Mouse (Mus musculus) cerebellum, adult 11 months (tissue): ENCODE measurements around the gene Dapk3.
A peak's percentile ranks its signal among the peaks of the same experiment; 100 is the strongest.
"Not testable (repeated sequence)": the region's sequence is repeated elsewhere in the genome, so short reads cannot be mapped to it uniquely, and the experiment has no call there.

Experiments used
- DNase-seq: peaks from one replicate; pipeline ENCODE4 v3.0.0; 2022

The Dapk3 gene

DNA sequence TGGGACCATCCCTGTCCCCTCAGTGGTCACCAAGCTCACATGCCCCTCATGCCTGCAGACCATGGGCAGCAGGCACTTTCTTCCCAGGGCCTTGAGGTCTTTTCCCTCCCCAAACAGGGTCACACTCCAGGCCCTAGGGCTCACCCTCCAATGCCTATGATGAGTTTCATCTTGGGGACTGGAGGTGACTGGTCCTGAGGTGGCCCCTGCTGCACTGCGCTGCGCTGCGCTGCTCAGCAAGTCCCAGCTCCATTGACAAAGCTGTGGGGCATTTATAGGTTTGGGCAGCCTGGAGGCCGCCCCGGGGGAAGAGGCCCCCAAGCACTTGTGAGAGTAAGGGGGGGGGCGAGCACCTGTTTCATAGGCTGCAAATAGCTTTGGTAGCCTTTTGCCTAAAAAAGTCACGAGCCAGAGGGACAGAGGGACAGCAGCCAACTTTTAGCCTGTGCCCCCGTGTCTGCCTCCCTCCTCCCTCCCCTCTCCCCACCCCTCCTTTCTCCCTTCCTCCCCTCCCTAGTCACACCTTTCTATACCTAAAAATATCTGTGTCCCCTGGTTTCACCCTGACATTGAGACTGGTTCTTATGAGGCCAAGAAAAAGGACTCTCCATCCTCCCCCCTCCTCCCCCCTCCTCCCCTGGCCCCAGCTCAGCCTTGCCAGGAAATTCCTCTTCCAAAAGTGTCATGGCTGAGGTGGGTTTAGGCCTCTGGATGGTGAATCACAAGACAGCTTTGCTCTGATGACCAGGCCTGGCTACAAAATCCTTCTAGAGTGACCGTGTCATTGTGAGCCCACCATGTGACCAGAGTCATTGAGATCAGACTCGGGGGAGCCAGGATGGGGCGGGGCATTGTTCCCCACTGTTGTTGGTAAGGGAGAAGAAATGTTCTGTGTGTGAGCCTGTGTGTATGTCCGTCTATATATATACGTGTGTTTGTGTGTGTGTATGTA, 19.3 kb downstream of the Dapk3 start, which contains the start of gene Nmrk2:
Gene Nmrk2, minus strand, starts transcription at position 245 of the 952 bp plus-strand sequence.
- no peak for DNase-seq

- no peak for DNase-seq
Measured at GRCm38 (mm10) chr10:81202978-81203720, 20.3 kb downstream of the Dapk3 start.

GRCm38 (mm10) chr10:81204137-81204536, 21.3 kb downstream of the Dapk3 start:
- no peak for DNase-seq

DNA sequence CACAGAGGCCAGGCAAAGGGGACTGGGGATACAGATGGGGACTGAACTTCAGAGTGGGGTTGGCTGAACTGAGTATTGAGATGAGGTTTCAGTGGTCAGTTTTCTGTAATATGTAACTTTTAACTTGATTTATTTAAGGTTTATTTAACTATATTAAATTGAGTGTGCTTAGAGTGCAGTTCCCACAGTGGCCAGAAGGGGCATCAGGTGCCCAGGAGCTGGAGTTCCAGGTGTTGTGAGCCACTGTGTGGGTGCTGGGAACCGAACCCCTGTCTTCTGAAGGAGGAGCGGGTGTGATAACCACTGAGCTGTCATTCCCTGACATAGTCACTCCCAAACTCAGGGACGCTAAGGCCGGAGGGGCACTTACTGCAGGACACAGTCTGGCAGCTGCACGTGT, 27.3 kb downstream of the Dapk3 start:
- no peak for DNase-seq

DNA sequence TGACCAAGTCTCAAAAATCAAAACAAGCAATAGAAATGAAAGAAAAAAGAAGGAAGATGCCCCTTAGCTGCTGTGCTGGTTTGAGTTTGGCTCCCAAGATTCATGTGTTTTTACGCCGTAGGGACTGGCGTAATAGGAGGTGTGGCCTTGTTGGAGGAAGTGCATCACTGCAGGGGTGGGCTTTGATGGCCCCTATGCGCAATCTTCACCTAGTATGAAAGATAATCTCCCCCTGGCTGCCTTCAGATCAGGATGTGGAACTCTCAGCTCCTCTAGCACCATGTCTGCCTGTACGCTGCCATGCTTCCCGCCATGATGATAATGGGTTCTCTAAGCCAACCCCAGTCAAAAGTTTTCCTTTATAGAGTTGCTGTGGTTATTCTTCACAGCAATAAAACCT, 33.5 kb downstream of the Dapk3 start:
- no peak for DNase-seq

DNA sequence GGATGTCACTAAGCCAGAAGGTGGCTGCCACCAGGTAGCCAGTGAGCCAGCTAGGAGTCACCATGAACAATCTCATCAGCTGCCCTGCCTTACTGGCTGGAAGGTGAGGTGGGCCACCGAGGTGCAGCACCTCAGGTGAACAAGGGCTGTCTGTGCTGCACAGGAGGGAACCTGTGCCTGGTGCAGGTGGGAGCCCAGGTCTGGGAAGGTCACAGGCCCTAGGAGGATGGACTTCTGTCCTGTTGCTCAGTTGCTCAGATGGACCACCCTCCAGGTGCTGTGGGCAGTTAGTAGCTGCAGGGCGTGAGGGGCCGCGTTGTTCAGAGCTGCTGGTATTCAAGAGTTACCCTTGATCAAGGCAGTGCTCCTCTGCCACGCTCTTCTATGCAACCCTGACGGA, 34.0 kb downstream of the Dapk3 start:
- DNase-seq = no peak

DNA sequence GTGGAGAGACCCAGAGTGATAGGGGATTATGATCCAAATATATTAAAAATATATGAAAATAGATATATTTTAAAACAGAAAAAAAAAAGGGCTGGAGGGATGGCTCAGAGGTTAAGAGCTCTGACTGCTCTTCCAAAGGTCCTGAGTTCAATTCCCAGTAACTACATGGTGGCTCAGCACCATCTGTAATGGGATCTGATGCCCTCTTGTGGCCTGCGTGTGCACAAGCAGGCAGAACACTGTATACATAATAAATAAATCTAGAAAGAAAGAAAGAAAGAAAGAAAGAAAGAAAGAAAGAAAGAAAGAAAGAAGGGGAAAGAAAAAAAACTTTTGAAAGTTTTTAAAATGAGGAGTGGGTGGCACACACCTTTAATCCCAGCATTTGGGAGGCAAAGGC, 34.5 kb downstream of the Dapk3 start:
- not testable (repeated sequence) for DNase-seq

GRCm38 (mm10) chr10:81217964-81218363, 35.2 kb downstream of the Dapk3 start:
- DNase-seq = peak; percentile 64

- no peak for DNase-seq
Measured at GRCm38 (mm10) chr10:81221402-81222015, 38.7 kb downstream of the Dapk3 start.

GRCm38 (mm10) chr10:81223731-81224130, 40.9 kb downstream of the Dapk3 start:
- not testable (repeated sequence) for DNase-seq

- no peak for DNase-seq
Measured at GRCm38 (mm10) chr10:81229735-81230437, 47.1 kb downstream of the Dapk3 start.

- DNase-seq = peak; percentile 80
Measured at GRCm38 (mm10) chr10:81230438-81231332, 47.9 kb downstream of the Dapk3 start, which contains the start of gene Atcay. Gene Atcay, minus strand, starts transcription at chr10:81230833.

GRCm38 (mm10) chr10:81231436-81231835, 48.6 kb downstream of the Dapk3 start:
- no peak for DNase-seq

GRCm38 (mm10) chr10:81232580-81233225, 49.9 kb downstream of the Dapk3 start, which contains the start of gene Zfr2:
Gene Zfr2, plus strand, starts transcription at chr10:81233155.
- DNase-seq = peak; percentile 96

DNA sequence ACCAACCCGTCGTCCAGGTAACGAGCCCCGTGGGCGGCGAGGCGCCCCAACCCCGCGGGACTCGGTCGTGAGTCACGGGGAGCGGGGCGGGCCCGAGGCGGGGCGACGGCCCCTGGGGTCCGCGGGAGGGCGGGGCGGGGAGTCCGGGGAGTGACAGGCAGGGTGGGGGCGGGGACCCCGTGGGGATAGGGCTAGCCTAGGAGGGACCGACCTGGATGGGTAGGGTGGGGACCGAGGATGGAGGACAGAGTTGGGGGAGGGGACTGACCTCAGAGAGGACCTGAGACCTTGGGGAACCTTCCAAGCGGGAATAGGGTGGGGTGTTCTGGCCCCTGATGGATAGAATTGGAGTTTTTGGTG, 50.4 kb downstream of the Dapk3 start:
- DNase-seq = no peak

GRCm38 (mm10) chr10:81234206-81234605, 51.4 kb downstream of the Dapk3 start:
- no peak for DNase-seq

GRCm38 (mm10) chr10:81236471-81237268, 53.9 kb downstream of the Dapk3 start:
- no peak for DNase-seq

DNA sequence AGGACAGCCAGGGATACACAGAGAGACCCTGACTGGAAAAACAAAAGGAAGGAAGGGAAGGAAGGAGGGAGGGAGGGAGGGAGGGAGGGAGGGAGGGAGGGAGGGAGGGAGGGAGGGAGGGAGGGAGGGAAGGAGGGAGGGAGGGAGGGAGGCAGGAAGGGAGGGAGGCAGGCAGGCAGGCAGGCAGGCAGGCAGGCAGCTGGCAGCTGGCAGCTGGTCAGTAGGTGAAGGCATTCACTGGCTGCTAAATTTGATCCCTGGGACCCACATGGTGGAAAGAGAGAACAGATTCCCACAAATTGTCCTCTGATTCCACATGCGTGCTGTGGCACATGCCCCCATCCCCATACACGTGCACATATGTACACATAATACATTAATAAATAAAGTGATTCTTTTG, 55.8 kb downstream of the Dapk3 start:
- DNase-seq = no peak

- no peak for DNase-seq
Measured at GRCm38 (mm10) chr10:81240876-81241275, 58.1 kb downstream of the Dapk3 start.

DNA sequence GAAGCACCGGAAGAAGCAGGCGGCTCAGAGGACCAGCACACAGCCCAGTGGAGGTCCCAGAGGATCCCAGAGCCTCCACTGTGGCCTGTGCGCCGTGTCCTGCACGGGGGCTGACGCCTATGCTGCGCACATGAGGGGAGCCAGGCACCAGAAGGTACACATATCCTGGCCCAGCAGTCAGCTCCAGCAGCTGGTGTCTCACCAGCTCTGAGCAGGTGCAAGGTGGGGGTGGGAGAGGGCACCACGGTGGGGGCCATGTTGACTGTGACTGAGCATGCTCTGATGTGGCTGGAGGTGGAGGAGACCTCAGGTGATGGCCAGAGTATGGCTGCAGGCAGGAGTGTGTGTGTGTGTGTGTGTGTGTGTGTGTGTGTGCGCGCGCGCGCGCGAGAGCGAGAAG, 59.2 kb downstream of the Dapk3 start:
- no peak for DNase-seq
